Mouse (Mus musculus) hindbrain, embryonic 14.5 days (tissue): ENCODE results near the gene Gm48551. TPM values are rescaled to one million over a fixed set of nuclear protein-coding genes. Genes with fewer than 3 reads are reported as not detected.

Source experiments
- ATAC-seq: fragments of 200-750 bp; cut with Nextera tagmentation; 2 replicates; pipeline ENCODE4 v1.8.0; 2017; ENCODE audit warnings: moderate number of reproducible peaks, mild to moderate bottlenecking, moderate TSS enrichment, moderate library complexity; ENCODE audit not compliant: low FRiP score
- DNase-seq: peaks from one replicate; pipeline ENCODE4 v3.0.0-alpha.2; 2015; ENCODE audit warnings: low spot score
- H3K27ac ChIP-seq: fragments of 300-500 bp; sonication (generic); 2 replicates; pipeline ENCODE4 v1.5.1; 2014; ENCODE audit warnings: mild to moderate bottlenecking, moderate library complexity
- H3K27me3 ChIP-seq: fragments of 300-500 bp; sonication (generic); 2 replicates; pipeline ENCODE4 v1.6.1; 2014; ENCODE audit warnings: mild to moderate bottlenecking, low read length, mixed read lengths; ENCODE audit not compliant: control insufficient read depth, insufficient read depth
- H3K36me3 ChIP-seq: fragments of 300-500 bp; sonication (generic); replicated peaks from 2 replicates; pipeline ENCODE4 v1.6.1; 2014; ENCODE audit not compliant: control insufficient read depth, insufficient read depth
- H3K4me1 ChIP-seq: fragments of 300-500 bp; sonication (generic); replicated peaks from 2 replicates; pipeline ENCODE4 v1.6.1; 2014; ENCODE audit warnings: antibody characterized with exemption, low read length, mixed read lengths; ENCODE audit not compliant: control insufficient read depth, insufficient read depth
- H3K4me2 ChIP-seq: fragments of 300-500 bp; sonication (generic); replicated peaks from 2 replicates; pipeline ENCODE4 v1.6.1; 2014; ENCODE audit warnings: mild to moderate bottlenecking, moderate library complexity
- H3K4me3 ChIP-seq: fragments of 300-500 bp; sonication (generic); replicated peaks from 2 replicates; pipeline ENCODE4 v1.5.1; 2014; ENCODE audit warnings: mild to moderate bottlenecking, low read length
- H3K9ac ChIP-seq: fragments of 300-500 bp; sonication (generic); 2 replicates; pipeline ENCODE4 v1.6.1; 2014
- H3K9me3 ChIP-seq: fragments of 300-500 bp; sonication (generic); 2 replicates; pipeline ENCODE4 v1.6.1; 2016; ENCODE audit warnings: low read length; ENCODE audit not compliant: control insufficient read depth
- WGBS: fragments of 180-500 bp; shearing (Covaris S2); extraction: QIAGEN DNeasy Blood & Tissue Kit; methylation state at CpG from one replicate; pipeline ENCODE4 v1.1.7; 2014; 5-methylcytosine and 5-hydroxymethylcytosine counted together
- polyA plus RNA-seq: library from polyadenylated mRNA; unstranded; fragments of >200 nt; fragmentation: Nextera tagmentation; extraction: Ambion mirVana; gene quantifications from 2 replicates; pipeline ENCODE4 v1.2.1, GENCODE M21; 2014

The Gm48551 gene
- polyA plus RNA-seq, 1 experiment from 2014 or later: 5.7 TPM

- Histone ChIP-seq H3K27ac (no peak overlapping the region), H3K4me1 (peaks cover 37% of the 10 kb centered on the region), H3K36me3 (0 out of 2 replicates have a peak, but pooled peaks cover 12% of the 10 kb centered on the region), H3K9me3 (no peaks in the 10 kb centered on the region), H3K27me3 (peaks cover 28% of the 10 kb centered on the region), H3K4me3 (no peak overlapping the region), H3K4me2 (no peak overlapping the region), H3K9ac (no peak overlapping the region)
- ATAC-seq: no peak
- 78% methylated on average over 3 of the region's 3 CpGs for WGBS
- no peak for DNase-seq
Observed at GRCm38 (mm10) chr10:81422661-81423217, 38.5 kb downstream of the Gm48551 start.

- peak overlapping the region; percentile 44; the same call in 1 of the 2 replicates for H3K27ac ChIP-seq
- H3K4me3 ChIP-seq: no peak overlapping the region
- peaks cover 37% of the 10 kb centered on the region for H3K27me3 ChIP-seq
- 0 out of 2 replicates have a peak overlapping the region, but pooled peaks have one; percentile 1 for H3K9ac ChIP-seq
- no peaks in the 10 kb centered on the region for H3K9me3 ChIP-seq
- peaks cover 28% of the 10 kb centered on the region for H3K4me1 ChIP-seq
- ATAC-seq (no peak), DNase-seq (no peak)
- 0 out of 2 replicates have a peak, but pooled peaks cover 12% of the 10 kb centered on the region for H3K36me3 ChIP-seq
- WGBS: 76% methylated on average over 4 of the region's 4 CpGs
- H3K4me2 ChIP-seq: 0 out of 2 replicates have a peak overlapping the region, but pooled peaks have one; percentile 66
Observed at GRCm38 (mm10) chr10:81423476-81424245, 39.4 kb downstream of the Gm48551 start.

DNA sequence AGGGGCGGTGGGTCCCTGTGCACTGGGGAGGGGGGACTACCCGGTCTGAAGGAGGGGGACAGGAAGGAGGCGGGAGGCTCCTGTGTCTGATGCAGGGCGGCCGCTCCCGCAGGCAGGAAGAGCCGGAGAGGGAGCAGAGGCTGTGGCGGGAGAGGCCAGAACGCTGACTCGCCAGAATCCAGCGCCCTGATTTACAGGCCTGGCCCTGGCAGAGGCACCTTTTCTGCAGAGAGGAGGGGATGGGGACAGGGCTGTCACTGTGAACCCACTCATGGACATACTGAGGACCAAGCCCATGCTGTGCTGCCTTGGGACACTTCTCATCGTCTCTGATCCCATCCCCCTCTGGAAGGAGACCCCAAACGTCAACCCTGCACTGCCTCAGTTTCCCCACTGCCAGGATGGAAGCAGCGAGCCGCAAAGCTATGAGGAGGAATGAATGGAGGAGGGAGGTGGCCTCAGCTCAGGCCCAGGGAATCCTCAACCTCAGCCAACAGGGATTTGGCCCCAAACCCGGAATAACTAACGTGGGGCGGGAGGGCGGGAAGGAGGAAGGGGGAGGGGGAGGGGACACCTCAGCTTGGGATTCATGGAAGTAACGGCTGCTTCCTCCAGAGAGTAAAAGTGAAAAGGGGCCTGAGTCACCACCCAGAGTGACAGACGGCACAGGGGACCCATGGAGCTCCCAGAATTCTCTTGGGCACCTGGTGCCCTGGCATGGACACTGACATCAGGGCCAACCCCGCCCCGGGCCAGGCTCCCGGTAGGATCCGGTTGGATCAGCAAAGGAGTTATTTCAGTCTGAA, 40.2 kb downstream of the Gm48551 start:
- Histone ChIP-seq H3K36me3 (0 out of 2 replicates have a peak, but pooled peaks cover 8% of the 10 kb centered on the region), H3K9ac (peak overlapping the region; percentile 24; the same call in 1 of the 2 replicates), H3K27me3 (peaks cover 40% of the 10 kb centered on the region), H3K9me3 (no peaks in the 10 kb centered on the region), H3K4me2 (peak overlapping the region; percentile 66), H3K27ac (peak overlapping the region; percentile 44; the same call in 1 of the 2 replicates), H3K4me3 (no peak overlapping the region), H3K4me1 (peaks cover 28% of the 10 kb centered on the region)
- DNase-seq (no peak), ATAC-seq (no peak)
- WGBS: 6% methylated on average over 25 of the region's 25 CpGs

- Histone ChIP-seq H3K27ac (no peak overlapping the region), H3K4me3 (0 out of 2 replicates have a peak overlapping the region, but pooled peaks have one; percentile 2), H3K4me2 (peak overlapping the region; percentile 66), H3K4me1 (peaks cover 33% of the 10 kb centered on the region), H3K27me3 (peaks cover 40% of the 10 kb centered on the region), H3K36me3 (0 out of 2 replicates have a peak, but pooled peaks cover 2% of the 10 kb centered on the region), H3K9ac (no peak overlapping the region), H3K9me3 (no peaks in the 10 kb centered on the region)
- DNase-seq (no peak), ATAC-seq (no peak)
- WGBS: 27% methylated on average over 10 of the region's 10 CpGs
Observed at GRCm38 (mm10) chr10:81425236-81425850, 41.1 kb downstream of the Gm48551 start.

- DNase-seq (no peak), ATAC-seq (no peak)
- Histone ChIP-seq H3K36me3 (no peaks in the 10 kb centered on the region), H3K27me3 (peaks cover 40% of the 10 kb centered on the region), H3K9me3 (no peaks in the 10 kb centered on the region), H3K4me3 (peak overlapping the region; percentile 39), H3K9ac (peak overlapping the region; percentile 57), H3K27ac (no peak overlapping the region), H3K4me1 (peaks cover 36% of the 10 kb centered on the region), H3K4me2 (peak overlapping the region; percentile 66)
- under 1% methylated on average over 17 of the region's 33 CpGs for WGBS
Observed at GRCm38 (mm10) chr10:81426081-81426671, 41.9 kb downstream of the Gm48551 start.

GRCm38 (mm10) chr10:81426897-81427296, 42.6 kb downstream of the Gm48551 start:
- H3K36me3 ChIP-seq: no peaks in the 10 kb centered on the region
- peak overlapping the region; percentile 57 for H3K9ac ChIP-seq
- H3K27ac ChIP-seq: no peak overlapping the region
- DNase-seq (no peak), ATAC-seq (no peak)
- peak overlapping the region; percentile 39 for H3K4me3 ChIP-seq
- H3K27me3 ChIP-seq: peaks cover 40% of the 10 kb centered on the region
- WGBS: 1% methylated on average over 30 of the region's 38 CpGs
- no peaks in the 10 kb centered on the region for H3K9me3 ChIP-seq
- peak overlapping the region; percentile 66 for H3K4me2 ChIP-seq
- peaks cover 38% of the 10 kb centered on the region for H3K4me1 ChIP-seq

GRCm38 (mm10) chr10:81427327-81427726, 43.1 kb downstream of the Gm48551 start:
- H3K4me3 ChIP-seq: peak overlapping the region; percentile 39
- H3K27ac ChIP-seq: no peak overlapping the region
- H3K27me3 ChIP-seq: peaks cover 40% of the 10 kb centered on the region
- peak overlapping the region; percentile 57; the same call in 1 of the 2 replicates for H3K9ac ChIP-seq
- no peaks in the 10 kb centered on the region for H3K9me3 ChIP-seq
- 38% methylated on average over 3 of the region's 3 CpGs for WGBS
- no peaks in the 10 kb centered on the region for H3K36me3 ChIP-seq
- H3K4me1 ChIP-seq: peaks cover 38% of the 10 kb centered on the region
- peak overlapping the region; percentile 66 for H3K4me2 ChIP-seq
- DNase-seq: no peak
- no peak for ATAC-seq

- Histone ChIP-seq H3K27ac (no peak overlapping the region), H3K4me2 (no peak overlapping the region), H3K9me3 (no peaks in the 10 kb centered on the region), H3K9ac (no peak overlapping the region), H3K36me3 (no peaks in the 10 kb centered on the region), H3K4me1 (peaks cover 41% of the 10 kb centered on the region), H3K27me3 (peaks cover 40% of the 10 kb centered on the region), H3K4me3 (no peak overlapping the region)
- 75% methylated on average over 8 of the region's 8 CpGs for WGBS
- DNase-seq: no peak
- ATAC-seq: no peak
Observed at GRCm38 (mm10) chr10:81427804-81428506, 43.7 kb downstream of the Gm48551 start.
